Mouse (Mus musculus): ENCODE measurements around the gene Traf3. TPM values are rescaled to one million over a fixed set of nuclear protein-coding genes. Genes with fewer than 3 reads are reported as not detected.

The Traf3 gene
- polyA plus RNA-seq, 1 experiment, result 29.2 TPM

DNA sequence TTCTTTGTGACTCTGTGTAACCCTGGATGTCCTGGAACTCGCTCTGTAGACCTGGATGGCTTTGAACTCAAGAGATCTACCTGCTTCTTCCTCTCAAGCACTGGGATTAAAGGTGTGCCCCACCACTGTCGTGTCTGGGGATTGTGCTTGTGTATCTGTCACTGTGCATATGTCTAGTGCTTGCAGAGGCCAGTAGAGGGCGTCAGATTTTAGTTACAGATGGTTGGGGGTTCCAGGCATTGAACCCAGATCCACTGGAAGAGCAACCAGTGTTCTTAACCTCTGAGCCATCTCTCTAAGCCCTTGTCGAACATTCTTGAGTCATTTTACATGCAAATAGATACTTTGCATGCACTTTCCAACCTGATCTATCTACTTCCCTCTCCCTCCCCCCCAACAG lies 12.6 kb downstream of the Traf3 start:
- peaks cover 5% of the 10 kb centered on the region for H3K36me3 ChIP-seq (ENCODE audit: control insufficient read depth, insufficient read depth, low read length)
- no peaks in the 10 kb centered on the region for H3K27me3 ChIP-seq (ENCODE audit: control insufficient read depth, insufficient read depth, low read length)
- no peak for TF ChIP-seq POLR2A (IDR thresholded peaks at IDR 0.05; ENCODE audit: low read depth, low read length)
- TF ChIP-seq CTCF (IDR thresholded peaks at IDR 0.05; ENCODE audit: extremely low read depth, insufficient read depth, insufficient read length, insufficient replicate concordance), result no peak
- DNase-seq (ENCODE audit: low read depth in 1 of 2, low spot score in 2 of 2), result no peak
- H3K4me3 ChIP-seq (ENCODE audit: extremely low read depth, insufficient read depth, insufficient read length), result no peak overlapping the region
- H3K4me1 ChIP-seq (ENCODE audit: control insufficient read depth, insufficient read depth, insufficient read length), result peaks cover 11% of the 10 kb centered on the region; the same call in 1 of the 2 replicates
- H3K27ac ChIP-seq (ENCODE audit: insufficient read depth, low read length), result no peak overlapping the region
- WGBS, result 75% methylated on average over 4 of the region's 4 CpGs

DNA sequence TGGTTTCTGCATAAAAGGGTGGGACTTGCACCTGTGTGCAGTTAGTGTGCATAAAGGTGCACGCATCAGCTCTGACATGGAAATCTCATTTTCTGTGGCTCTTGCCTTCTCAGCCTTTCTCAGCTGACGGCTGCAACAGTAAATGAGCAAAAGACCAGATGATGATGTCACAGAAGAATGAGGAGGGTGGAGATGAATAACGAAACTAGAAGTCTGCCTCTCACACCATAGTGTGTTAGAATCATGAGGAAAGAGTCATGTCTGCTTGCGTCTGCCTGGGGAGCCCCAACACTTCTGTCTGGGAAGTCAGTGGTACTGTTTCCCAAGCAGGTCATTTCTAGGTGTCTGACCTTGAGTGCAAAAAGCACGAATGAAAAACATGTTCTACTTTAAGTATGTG lies 15.7 kb downstream of the Traf3 start:
- TF ChIP-seq CTCF (IDR thresholded peaks at IDR 0.05; ENCODE audit: extremely low read depth, insufficient read depth, insufficient read length, insufficient replicate concordance) (no peak), POLR2A (IDR thresholded peaks at IDR 0.05; ENCODE audit: low read depth, low read length) (no peak)
- peaks cover 11% of the 10 kb centered on the region; the same call in 1 of the 2 replicates for H3K4me1 ChIP-seq (ENCODE audit: control insufficient read depth, insufficient read depth, insufficient read length)
- H3K36me3 ChIP-seq (ENCODE audit: control insufficient read depth, insufficient read depth, low read length), result no peaks in the 10 kb centered on the region
- WGBS, result 69% methylated on average over 5 of the region's 5 CpGs
- H3K4me3 ChIP-seq (ENCODE audit: extremely low read depth, insufficient read depth, insufficient read length), result no peak overlapping the region
- H3K27me3 ChIP-seq (ENCODE audit: control insufficient read depth, insufficient read depth, low read length), result no peaks in the 10 kb centered on the region
- H3K27ac ChIP-seq (ENCODE audit: insufficient read depth, low read length), result no peak overlapping the region
- no peak for DNase-seq (ENCODE audit: low read depth in 1 of 2, low spot score in 2 of 2)

DNA sequence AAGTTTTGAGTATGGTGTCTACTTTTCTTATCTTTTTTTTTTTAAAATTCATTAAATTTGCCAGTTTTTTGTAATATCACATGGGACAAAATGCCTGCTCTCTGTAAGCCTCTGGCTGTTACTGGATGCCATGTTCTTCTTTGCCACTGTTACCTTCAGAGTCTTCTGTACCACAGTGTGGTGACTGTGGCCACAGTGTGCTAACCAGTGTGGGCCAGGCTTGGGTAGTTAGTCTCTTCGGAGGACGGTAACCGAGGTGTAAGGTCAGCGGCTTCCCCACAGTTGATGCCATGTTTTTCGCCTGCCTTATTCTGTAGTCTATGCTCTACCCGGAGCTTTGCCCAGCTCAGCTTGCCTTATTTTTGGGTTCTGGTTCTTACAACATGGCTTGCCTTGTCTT lies 16.2 kb downstream of the Traf3 start:
- Histone ChIP-seq H3K27me3 (ENCODE audit: control insufficient read depth, insufficient read depth, low read length) (no peaks in the 10 kb centered on the region), H3K4me3 (ENCODE audit: extremely low read depth, insufficient read depth, insufficient read length) (no peak overlapping the region), H3K27ac (ENCODE audit: insufficient read depth, low read length) (no peak overlapping the region), H3K4me1 (ENCODE audit: control insufficient read depth, insufficient read depth, insufficient read length) (peaks cover 11% of the 10 kb centered on the region; the same call in 1 of the 2 replicates), H3K36me3 (ENCODE audit: control insufficient read depth, insufficient read depth, low read length) (no peaks in the 10 kb centered on the region)
- no peak for DNase-seq (ENCODE audit: low read depth in 1 of 2, low spot score in 2 of 2)
- TF ChIP-seq POLR2A (IDR thresholded peaks at IDR 0.05; ENCODE audit: low read depth, low read length) (no peak), CTCF (IDR thresholded peaks at IDR 0.05; ENCODE audit: extremely low read depth, insufficient read depth, insufficient read length, insufficient replicate concordance) (no peak)
- WGBS, result 89% methylated on average over 6 of the region's 6 CpGs

DNA sequence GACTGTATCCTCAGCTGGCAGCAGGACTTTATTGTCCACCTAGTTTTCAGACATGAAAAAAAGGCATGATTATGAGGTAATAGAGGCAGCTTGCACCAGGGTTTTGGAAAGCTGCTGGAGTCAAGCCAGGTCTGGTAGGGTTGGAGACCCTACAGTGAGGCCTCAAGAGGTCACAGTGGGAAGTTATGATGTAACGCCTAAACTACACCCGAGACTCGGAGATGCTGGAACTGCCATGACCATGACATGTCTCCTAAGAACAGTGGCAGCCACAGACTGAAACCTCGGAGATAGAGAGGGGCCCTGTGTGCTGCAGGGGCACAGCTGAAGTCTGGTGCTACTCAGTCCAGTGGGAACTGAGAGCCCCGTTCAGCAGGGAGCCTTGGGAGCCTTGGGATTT lies 18.3 kb downstream of the Traf3 start, which contains the start of gene 4930595D18Rik:
Gene 4930595D18Rik (minus strand): TSS at position 16 of the 400 bp plus-strand sequence.
- Histone ChIP-seq H3K4me3 (ENCODE audit: extremely low read depth, insufficient read depth, insufficient read length) (no peak within 1 kb of the TSS), H3K27me3 (ENCODE audit: control insufficient read depth, insufficient read depth, low read length) (no peaks in the 10 kb centered on the region), H3K27ac (ENCODE audit: insufficient read depth, low read length) (no peak within 1 kb of the TSS), H3K36me3 (ENCODE audit: control insufficient read depth, insufficient read depth, low read length) (no peaks in the 10 kb centered on the region), H3K4me1 (ENCODE audit: control insufficient read depth, insufficient read depth, insufficient read length) (peaks cover 6% of the 10 kb centered on the region; the same call in 1 of the 2 replicates)
- 79% methylated on average over 5 of the region's 5 CpGs for WGBS
- TF ChIP-seq CTCF (IDR thresholded peaks at IDR 0.05; ENCODE audit: extremely low read depth, insufficient read depth, insufficient read length, insufficient replicate concordance) (no peak), POLR2A (IDR thresholded peaks at IDR 0.05; ENCODE audit: low read depth, low read length) (no peak)
- DNase-seq (ENCODE audit: low read depth in 1 of 2, low spot score in 2 of 2), result no peak

DNA sequence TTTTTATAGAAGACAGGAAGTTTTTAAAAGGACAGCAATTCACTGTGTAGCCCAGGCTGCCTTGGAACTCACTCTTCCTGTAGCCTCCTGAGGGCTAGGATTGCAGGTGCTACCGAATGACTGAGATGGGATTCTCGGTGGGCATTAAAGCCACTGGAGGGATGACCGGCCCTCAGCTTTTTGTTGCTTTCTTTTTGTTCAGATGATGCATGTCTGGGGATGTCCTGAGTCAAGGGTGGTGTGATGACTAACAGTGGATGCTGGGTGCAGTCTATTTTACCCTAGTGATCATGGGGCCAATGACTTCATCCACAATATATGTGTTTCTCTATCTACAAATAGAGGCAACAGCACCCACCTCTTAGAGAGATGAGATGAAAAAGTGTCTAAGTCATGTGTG lies 20.8 kb downstream of the Traf3 start:
- 91% methylated on average over 3 of the region's 3 CpGs for WGBS
- no peak for DNase-seq (ENCODE audit: low read depth in 1 of 2, low spot score in 2 of 2)
- Histone ChIP-seq H3K36me3 (ENCODE audit: control insufficient read depth, insufficient read depth, low read length) (peaks cover 1% of the 10 kb centered on the region; the same call in 1 of the 2 replicates), H3K4me1 (ENCODE audit: control insufficient read depth, insufficient read depth, insufficient read length) (peaks cover 1% of the 10 kb centered on the region; the same call in 1 of the 2 replicates), H3K4me3 (ENCODE audit: extremely low read depth, insufficient read depth, insufficient read length) (no peak overlapping the region), H3K27me3 (ENCODE audit: control insufficient read depth, insufficient read depth, low read length) (no peaks in the 10 kb centered on the region), H3K27ac (ENCODE audit: insufficient read depth, low read length) (no peak overlapping the region)
- TF ChIP-seq POLR2A (IDR thresholded peaks at IDR 0.05; ENCODE audit: low read depth, low read length) (no peak), CTCF (IDR thresholded peaks at IDR 0.05; ENCODE audit: extremely low read depth, insufficient read depth, insufficient read length, insufficient replicate concordance) (no peak)

DNA sequence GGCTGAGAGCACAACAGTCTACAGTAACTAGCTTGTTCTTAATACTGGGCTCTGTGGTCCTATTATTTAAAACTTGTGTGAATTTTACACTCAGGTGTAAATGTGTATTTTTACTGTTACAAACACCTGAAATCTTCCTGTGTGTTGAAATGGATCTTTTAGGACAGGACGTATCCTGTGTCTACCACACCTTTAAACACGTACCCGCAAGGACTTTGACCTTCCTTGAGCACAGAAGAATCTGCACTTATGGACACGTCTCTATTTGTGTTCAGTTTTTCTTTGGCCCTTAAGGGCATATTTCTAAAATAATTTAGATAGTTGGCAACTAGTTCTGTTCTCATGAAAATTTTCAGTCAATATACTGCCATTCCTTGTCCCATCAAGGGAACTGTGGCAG lies 22.1 kb downstream of the Traf3 start:
- no peaks in the 10 kb centered on the region for H3K4me1 ChIP-seq (ENCODE audit: control insufficient read depth, insufficient read depth, insufficient read length)
- H3K27me3 ChIP-seq (ENCODE audit: control insufficient read depth, insufficient read depth, low read length), result no peaks in the 10 kb centered on the region
- no peak overlapping the region for H3K4me3 ChIP-seq (ENCODE audit: extremely low read depth, insufficient read depth, insufficient read length)
- peaks cover 1% of the 10 kb centered on the region; the same call in 1 of the 2 replicates for H3K36me3 ChIP-seq (ENCODE audit: control insufficient read depth, insufficient read depth, low read length)
- H3K27ac ChIP-seq (ENCODE audit: insufficient read depth, low read length), result no peak overlapping the region
- 94% methylated on average over 4 of the region's 4 CpGs for WGBS
- TF ChIP-seq CTCF (IDR thresholded peaks at IDR 0.05; ENCODE audit: extremely low read depth, insufficient read depth, insufficient read length, insufficient replicate concordance) (no peak), POLR2A (IDR thresholded peaks at IDR 0.05; ENCODE audit: low read depth, low read length) (no peak)
- no peak for DNase-seq (ENCODE audit: low read depth in 1 of 2, low spot score in 2 of 2)

DNA sequence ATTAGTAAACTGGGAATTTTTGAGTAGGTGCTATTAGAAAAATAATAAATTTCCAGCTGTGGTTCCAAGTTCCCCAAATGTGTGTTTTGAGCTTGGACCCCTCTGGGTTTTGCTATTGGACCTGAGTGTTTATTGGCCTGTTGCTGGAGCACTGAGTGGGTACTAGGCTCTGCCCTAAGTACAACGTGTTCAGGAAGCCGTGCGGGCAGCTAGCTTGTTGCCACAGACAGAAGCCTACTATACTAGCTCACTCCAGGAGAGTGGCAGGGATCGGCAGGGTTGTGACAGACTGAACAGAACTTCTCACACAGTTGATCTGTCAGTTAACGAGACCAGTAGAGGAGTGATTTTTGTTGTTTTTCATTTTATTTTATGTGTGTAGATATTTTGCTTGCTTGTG lies 24.2 kb downstream of the Traf3 start:
- H3K36me3 ChIP-seq (ENCODE audit: control insufficient read depth, insufficient read depth, low read length), result peaks cover 1% of the 10 kb centered on the region; the same call in 1 of the 2 replicates
- no peak overlapping the region for H3K4me3 ChIP-seq (ENCODE audit: extremely low read depth, insufficient read depth, insufficient read length)
- DNase-seq (ENCODE audit: low read depth in 1 of 2, low spot score in 2 of 2), result no peak
- 83% methylated on average over 5 of the region's 5 CpGs for WGBS
- no peak overlapping the region for H3K27ac ChIP-seq (ENCODE audit: insufficient read depth, low read length)
- no peaks in the 10 kb centered on the region for H3K27me3 ChIP-seq (ENCODE audit: control insufficient read depth, insufficient read depth, low read length)
- TF ChIP-seq POLR2A (IDR thresholded peaks at IDR 0.05; ENCODE audit: low read depth, low read length) (no peak), CTCF (IDR thresholded peaks at IDR 0.05; ENCODE audit: extremely low read depth, insufficient read depth, insufficient read length, insufficient replicate concordance) (no peak)
- no peaks in the 10 kb centered on the region; the same call in none of the 2 replicates for H3K4me1 ChIP-seq (ENCODE audit: control insufficient read depth, insufficient read depth, insufficient read length)

Measured in spleen, adult 2 months (tissue).